Mouse (Mus musculus): ENCODE results near the gene Cmah.

Cmah gene

DNA sequence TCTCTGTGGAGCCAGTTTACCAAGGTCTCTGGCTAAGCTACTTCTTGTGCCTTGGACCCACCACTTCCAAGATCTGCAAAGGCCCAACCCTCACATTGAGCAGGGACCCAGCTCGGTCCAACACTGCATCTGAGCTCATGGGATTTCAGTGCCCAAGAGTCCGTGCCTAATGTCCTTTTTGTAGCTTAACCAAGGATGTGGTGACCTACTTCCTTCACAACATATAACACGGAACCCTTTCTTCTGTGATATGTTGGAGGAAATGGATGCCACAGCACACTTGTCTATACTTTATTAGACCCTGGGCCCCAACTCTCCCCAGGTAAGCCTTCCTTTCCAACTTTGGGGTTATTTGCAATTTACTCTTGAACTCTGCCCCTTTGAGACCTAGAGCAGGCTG lies 186.5 kb downstream of the Cmah start:
- DNase-seq (ENCODE audit: low read depth, low spot score): no peak

DNA sequence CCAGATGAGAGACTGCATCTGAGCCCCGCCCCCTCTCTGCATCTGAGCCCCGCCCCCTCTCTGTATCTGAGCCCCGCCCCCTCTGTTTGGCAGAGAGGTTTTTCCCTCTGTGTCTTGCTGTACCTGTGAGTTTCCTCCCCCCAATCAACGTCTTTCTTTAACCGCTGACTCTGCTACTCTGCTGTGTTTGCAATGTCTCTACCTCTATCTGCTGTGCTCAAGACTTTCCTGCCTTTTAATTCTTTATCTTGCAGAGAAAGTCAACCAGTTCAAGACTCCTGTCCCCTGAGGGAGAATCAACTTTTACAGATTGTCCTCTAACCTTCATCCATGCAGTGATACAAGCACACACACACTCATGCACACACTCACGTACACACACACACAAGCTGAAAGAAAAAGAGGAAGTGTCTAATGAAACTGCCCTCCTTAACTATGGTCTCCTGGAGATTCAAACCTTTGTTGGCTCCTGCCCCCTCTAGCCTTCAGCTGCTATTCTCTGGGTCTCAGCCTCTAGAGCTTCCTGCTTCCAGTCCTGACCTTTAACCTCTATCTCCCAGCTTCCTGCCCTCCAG lies 188.0 kb downstream of the Cmah start:
- peak; percentile 83 for DNase-seq (ENCODE audit: low read depth, low spot score)

DNA sequence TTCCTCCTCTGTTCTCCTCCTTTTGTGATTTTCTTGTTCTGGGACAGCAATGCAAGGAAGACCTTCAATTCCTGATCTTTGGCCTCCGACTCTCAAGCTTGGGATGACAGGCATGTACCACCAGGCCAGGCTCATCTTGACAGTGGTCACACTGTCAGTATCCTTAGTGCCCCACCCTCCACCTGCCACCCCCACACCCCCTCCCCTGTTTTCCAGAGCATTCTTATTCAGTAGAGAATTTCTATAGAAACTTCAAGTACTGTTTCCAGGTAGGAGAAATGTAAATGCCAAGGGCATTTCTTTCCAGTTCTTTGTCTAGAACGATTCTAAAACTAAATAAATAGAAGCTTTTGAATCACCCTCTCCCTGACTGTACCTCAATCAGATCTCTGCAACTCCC lies 190.6 kb downstream of the Cmah start:
- no peak for DNase-seq (ENCODE audit: low read depth, low spot score)

DNA sequence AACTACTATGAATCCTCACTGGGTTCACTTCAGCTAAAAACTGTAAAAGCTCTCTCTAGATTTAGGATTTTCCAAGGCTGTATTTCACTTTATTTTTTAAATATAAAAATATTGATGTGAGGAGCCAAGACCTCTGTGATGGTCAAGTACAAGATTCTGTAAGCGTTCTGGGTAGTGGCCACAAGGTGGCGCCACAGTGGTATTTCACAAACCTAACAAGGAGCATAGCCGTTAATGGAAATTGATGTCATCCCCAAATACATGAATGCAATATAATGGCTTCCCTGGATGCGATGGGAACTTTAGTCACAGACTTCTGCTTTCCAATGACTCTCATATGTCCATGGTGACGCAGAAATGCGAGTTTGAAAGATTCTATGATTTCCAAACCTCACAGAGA lies 191.7 kb downstream of the Cmah start:
- DNase-seq (ENCODE audit: low read depth, low spot score): peak; percentile 64

DNA sequence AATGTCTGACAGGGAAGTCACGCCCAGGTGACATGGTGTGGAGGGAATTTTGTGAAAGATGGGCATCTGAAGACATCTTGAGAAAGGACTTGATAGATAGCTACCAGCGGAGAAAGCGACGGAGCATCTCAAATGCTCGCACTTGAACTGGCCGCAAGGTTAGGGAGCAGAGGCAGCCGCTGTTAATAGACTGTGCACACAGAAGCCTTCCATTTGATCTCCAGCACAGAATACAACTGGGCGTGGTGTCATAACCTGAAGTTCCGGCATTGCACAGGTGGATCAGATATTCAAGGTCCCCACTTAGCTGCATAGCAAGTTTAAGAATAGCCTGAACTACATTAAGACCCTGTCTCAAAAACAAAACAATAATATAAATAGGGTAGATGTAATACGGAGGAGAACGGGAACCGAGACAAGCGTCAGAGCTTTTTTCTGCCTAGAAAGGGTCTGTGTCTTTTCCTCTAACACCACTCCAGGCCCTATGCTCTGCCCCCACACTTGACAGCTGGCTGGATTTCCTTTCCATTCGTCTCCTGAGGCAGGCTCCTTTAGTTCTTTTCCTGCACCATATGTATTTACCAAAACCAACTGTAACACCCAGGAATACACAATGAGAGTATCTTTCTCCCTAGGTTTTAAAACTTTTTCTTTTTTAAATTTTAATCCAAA lies 192.9 kb downstream of the Cmah start:
- DNase-seq (ENCODE audit: low read depth, low spot score): no peak

DNA sequence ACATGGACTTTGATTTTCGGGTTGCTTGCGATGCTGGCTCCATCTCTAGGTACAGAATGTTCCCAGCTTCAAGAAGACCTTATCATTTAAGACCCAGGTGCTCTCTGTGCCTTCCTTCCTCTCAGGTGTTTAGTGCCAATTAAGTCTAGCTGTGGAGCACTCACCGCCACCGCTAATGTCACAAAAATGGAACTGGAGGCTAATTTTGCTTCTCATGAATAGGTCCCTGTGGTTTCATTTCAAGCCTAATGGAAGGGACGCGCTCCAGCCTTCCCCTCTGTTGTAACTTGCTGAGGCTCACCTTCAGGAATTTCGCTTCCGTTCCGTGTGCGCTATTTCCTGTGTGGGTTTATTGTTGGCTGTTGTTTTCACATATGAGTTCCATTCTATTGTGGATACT lies 193.6 kb downstream of the Cmah start:
- no peak for DNase-seq (ENCODE audit: low read depth, low spot score)

DNA sequence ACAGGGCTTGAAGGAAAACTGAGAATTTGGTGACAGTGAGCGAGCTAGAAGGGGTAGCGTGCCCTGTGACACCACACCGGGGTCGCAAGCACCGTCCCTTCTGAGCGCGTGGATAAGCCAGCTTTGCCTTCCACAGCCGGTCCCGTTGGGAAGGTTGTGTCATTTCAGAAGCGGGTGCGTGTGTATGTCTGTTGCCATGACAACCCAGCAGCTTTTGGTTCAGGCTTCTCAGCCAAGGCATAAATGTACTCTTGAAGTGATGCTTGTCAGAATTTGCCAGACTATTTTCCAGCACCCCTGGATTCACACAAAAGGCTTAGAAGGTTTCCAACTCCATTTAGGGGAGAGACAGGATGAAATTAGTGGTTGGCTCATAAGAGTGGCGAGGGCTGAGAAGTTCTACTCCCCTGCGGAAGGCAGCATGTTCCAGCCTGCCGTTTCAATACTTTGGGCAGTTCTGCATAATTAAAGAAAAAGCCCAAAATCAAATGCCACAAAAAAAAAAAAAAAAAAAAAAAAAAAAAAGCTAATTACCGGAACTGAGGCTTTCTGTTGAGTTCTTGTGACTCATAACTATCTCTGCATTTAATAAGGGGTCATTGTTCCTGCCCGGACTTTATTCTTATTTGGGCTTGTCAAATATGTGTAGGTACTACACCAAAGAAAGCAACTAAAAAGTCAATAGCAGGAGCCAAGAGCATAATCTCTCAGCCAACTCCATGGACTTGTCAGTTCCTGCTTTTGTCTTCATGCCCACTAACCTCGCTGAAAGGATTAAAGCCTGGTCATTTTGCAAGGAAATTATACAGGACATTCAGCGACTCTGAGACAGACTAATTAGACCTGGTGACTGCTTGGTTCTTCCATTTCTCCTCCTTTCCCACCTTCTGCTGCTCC lies 194.5 kb downstream of the Cmah start:
- no peak for DNase-seq (ENCODE audit: low read depth, low spot score)

DNA sequence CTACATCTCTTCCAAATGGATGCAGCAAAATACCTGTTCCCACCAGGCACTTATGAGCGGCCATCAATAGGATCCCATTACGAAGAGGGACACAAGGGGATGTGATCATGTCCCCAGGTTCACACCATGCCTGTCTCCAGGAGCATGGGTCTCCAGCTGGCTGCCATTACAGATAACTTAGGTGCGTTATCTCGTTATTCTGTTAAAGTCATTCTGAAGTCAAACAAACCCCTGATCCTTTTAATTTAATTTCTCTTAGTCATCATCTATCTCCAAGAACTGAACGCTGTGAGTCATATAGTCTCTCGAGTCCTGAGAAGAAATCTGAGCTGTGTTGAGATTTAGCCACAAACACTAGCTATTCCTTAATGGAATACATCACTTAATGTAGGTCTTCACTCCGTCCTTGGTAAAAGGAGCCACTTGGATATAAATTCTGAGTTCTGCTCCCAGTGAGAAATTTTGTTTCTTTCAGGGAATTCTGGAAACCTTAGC lies 195.2 kb downstream of the Cmah start:
- DNase-seq (ENCODE audit: low read depth, low spot score): no peak

DNA sequence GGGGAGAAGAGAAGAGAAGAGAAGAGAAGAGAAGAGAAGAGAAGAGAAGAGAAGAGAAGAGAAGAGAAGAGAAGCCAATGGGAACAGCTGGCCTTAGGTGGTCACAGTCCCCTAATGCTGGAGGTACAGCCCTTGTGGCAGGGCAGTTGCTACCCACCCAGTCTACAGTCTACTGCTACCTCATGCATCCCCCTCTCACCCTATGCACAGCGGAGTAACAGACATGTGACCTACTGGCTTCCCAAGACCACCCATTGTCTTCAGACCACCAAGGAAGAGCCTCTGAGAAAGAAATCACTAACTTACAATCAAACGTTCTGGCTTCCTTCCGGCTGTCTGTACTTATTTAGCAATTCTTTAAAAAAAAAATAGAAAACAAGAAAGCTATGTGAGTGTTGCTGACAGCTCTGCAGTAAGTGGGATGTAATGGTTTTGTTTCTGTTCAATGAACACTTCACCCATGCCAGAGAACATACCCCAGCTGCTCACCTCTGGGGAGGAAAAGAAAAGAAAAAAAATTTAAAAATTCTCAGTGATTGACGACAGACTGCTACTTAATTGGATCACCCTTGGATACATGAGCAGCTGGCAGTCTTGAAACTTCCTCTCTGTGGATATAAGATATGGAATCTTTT lies 196.5 kb downstream of the Cmah start:
- DNase-seq (ENCODE audit: low read depth, low spot score): no peak

DNA sequence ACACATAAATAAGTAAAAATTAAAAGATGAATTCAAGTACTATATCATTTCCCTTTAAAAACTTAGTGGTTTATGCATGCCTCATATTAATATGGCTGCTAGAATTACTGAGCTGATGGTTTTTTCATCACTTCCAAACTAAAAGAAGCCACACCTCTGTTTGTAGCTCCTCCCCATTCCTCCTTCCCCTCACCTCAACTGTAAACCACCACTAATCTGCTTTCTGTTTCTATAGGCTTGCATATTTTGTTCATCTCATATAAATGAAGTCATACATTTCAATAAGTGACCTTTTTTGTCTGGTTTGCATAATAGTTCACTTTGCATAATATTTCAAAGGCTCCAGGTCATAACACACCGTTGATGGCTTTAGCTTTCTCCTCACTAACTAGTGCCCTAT lies 197.3 kb downstream of the Cmah start:
- no peak for DNase-seq (ENCODE audit: low read depth, low spot score)

DNA sequence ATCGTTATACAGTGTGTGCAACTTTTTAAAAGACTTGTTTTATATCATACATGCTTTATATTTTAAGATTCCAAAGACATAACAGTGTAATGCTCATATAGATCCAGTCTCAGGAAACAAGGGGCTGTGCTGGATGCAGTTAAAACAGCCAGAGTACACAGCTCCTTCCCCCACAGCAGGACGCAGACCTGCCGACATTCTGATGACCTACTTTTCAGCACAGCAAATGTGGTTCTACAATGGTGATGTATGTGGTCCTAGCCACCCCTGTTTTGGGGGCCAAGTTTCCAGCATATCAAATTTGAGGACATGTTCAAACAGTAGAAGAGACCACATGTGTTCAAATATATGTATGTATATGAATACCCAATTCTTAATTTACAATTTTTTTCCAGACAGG lies 198.3 kb downstream of the Cmah start:
- DNase-seq (ENCODE audit: low read depth, low spot score): no peak

DNA sequence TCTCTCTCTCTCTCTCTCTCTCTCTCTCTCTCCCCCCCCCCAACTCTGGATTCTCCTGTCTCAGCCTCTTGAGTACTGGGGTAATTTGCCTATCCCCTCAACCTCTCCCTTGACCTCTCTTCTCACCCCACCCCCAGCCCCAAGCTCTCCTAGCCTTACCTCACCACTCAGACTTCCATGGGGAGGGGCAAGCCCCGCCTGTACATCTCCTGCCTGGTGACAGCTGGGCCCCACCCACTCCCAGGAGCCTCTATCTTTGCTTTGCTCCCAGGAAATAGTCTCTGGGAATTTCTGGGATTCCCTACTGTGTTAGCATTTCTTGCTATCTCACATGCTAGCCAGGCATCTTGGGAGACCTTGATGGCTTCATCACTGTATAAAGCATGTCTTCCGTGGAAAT lies 199.7 kb downstream of the Cmah start:
- no peak for DNase-seq (ENCODE audit: low read depth, low spot score)
